Mouse (Mus musculus): ENCODE measurements at regions not wholly inside any gene's neighbourhood (a gene's known extent, or its start where the extent isn't known, plus 50 kb on each side); places are given as distances from the start of the nearest gene placed in this dataset.

DNA sequence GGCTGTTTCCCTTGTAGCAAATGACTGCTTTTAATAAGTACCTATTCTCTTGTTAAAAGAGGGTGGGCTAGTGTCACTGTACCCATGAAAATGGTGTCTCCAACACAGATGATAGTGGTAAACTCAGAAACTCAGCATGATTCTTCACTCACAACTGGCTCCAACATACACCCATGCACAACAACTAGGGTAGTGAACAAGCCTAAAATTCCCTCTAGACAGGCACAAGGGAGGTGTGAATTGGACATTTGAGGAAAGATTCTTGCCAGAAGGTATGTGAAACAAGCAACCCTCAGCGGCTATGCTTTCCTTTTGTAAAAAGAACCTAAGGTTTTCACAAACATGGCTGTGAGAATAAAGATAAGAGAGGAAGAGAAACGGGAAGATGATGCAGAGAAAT lies 579.0 kb upstream of the Fam92a start:
- Histone ChIP-seq H3K27me3 (replicated peaks) (no peaks in the 10 kb centered on the region), H3K9me3 (no peaks in the 10 kb centered on the region), H3K9ac (no peak overlapping the region), H3K27ac (no peak overlapping the region), H3K4me1 (no peaks in the 10 kb centered on the region), H3K4me3 (replicated peaks) (no peak overlapping the region), H3K4me2 (no peak overlapping the region), H3K36me3 (no peaks in the 10 kb centered on the region)
- 58% methylated on average over 2 of the region's 2 CpGs for WGBS
- ATAC-seq (ENCODE audit: insufficient read depth, low FRiP score, low read depth) = no peak

DNA sequence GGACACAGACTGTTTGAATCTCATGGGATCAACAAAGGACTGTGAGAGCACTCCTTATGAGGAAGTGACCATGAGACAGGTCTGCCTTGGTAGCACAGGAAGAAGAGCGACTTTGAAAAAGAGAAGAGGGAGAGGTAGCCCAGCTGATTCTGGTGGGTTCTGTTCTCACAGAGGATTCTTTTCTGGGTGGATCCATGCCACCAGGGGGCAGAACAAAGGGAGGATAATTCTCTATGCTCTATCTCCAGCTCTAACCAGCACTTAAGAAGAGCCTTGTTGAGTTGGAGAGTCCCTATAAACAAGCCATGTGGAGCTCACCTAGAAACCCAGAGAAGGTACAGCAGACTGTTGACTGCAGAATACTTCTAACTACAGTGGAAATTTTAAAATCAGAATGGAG lies 578.1 kb upstream of the Fam92a start:
- H3K27ac ChIP-seq = no peak overlapping the region
- WGBS = 89% methylated on average over 1 of the region's 1 CpGs
- H3K4me2 ChIP-seq = no peak overlapping the region
- ATAC-seq (ENCODE audit: insufficient read depth, low FRiP score, low read depth) = no peak
- no peaks in the 10 kb centered on the region for H3K4me1 ChIP-seq
- H3K9ac ChIP-seq = no peak overlapping the region
- no peaks in the 10 kb centered on the region for H3K27me3 ChIP-seq (replicated peaks)
- no peak overlapping the region for H3K4me3 ChIP-seq (replicated peaks)
- no peaks in the 10 kb centered on the region for H3K36me3 ChIP-seq
- H3K9me3 ChIP-seq = no peaks in the 10 kb centered on the region

DNA sequence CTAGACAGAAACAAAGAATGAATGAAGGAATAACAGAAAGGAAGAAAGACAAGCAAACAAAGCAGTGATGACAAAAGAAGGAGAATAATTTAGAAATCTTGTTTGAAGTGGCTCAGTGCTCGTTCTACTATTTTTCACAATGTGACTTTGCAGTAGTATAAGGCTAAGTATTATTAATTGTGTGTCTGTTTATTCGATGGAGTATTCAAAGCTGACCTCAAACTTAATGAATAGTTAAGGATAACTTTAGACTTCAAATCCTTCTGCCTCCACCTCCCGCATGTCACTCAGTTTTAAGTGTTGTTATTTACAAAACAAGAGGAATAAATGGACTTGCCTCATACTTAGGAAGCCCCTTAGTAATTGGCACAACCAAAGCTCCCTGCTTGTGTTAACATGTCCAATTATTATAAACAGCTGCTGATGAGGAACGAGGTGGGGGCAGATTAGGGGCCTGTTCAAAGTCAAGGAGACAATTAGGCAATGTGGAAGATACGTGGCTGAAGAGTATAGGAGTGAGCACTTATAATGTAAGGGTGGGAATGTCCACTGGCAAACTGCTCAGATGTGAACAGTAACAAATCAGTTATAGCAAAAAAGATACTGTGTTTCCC lies 572.0 kb upstream of the Fam92a start:
- Histone ChIP-seq H3K36me3 (no peaks in the 10 kb centered on the region), H3K27ac (no peak overlapping the region), H3K9me3 (no peaks in the 10 kb centered on the region), H3K27me3 (replicated peaks) (no peaks in the 10 kb centered on the region), H3K4me1 (no peaks in the 10 kb centered on the region), H3K4me2 (no peak overlapping the region), H3K9ac (no peak overlapping the region), H3K4me3 (replicated peaks) (no peak overlapping the region)
- ATAC-seq (ENCODE audit: insufficient read depth, low FRiP score, low read depth) = no peak
- WGBS = 61% methylated on average over 5 of the region's 5 CpGs

DNA sequence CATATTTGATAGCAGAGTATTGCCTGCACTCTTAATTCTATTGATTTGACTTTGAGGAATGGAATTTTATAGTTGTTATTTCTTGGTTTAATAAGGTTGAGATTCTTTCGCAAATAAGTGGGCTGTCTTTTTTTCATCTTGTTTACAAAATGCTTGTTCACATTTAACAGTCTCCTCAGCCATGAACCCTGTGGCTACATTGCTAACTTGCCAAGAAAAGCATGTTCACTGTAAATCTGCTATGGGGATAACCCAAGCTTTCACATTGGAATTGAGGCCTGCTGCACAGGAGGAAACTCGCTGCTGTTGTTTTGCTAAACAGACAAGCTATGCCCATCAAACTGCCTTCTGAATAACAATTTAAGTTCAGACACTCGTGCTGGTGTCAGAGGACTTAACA lies 564.6 kb upstream of the Fam92a start:
- H3K36me3 ChIP-seq = no peaks in the 10 kb centered on the region
- no peaks in the 10 kb centered on the region for H3K9me3 ChIP-seq
- WGBS = 68% methylated on average over 3 of the region's 3 CpGs
- ATAC-seq (ENCODE audit: insufficient read depth, low FRiP score, low read depth) = no peak
- no peak overlapping the region for H3K27ac ChIP-seq
- H3K9ac ChIP-seq = no peak overlapping the region
- H3K27me3 ChIP-seq (replicated peaks) = no peaks in the 10 kb centered on the region
- H3K4me3 ChIP-seq (replicated peaks) = no peak overlapping the region
- H3K4me1 ChIP-seq = no peaks in the 10 kb centered on the region
- no peak overlapping the region for H3K4me2 ChIP-seq

DNA sequence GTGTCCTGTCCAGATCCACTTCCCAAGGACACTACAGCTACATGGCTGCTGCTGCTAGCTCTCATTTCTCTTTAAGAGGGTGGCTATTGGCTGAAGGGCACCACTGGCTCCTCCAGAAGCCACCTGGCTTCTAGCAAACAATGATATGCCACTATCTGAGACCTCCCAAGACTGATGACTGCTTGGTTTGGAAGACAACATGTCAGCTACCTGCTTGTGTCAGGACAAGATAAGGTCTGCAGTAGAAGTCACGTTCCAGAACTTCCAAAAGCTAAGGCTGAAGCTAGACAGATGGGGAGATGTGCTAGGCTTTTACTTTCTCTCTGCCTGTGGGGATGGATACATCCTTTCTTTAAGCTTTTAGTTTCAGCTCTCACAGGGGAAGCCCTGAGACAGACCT lies 528.4 kb upstream of the Fam92a start:
- no peak for ATAC-seq (ENCODE audit: insufficient read depth, low FRiP score, low read depth)
- Histone ChIP-seq H3K36me3 (no peaks in the 10 kb centered on the region), H3K4me3 (replicated peaks) (no peak overlapping the region), H3K9me3 (no peaks in the 10 kb centered on the region), H3K9ac (no peak overlapping the region), H3K27ac (no peak overlapping the region), H3K4me2 (no peak overlapping the region), H3K4me1 (no peaks in the 10 kb centered on the region), H3K27me3 (replicated peaks) (no peaks in the 10 kb centered on the region)
- WGBS = 47% methylated on average over 1 of the region's 1 CpGs

DNA sequence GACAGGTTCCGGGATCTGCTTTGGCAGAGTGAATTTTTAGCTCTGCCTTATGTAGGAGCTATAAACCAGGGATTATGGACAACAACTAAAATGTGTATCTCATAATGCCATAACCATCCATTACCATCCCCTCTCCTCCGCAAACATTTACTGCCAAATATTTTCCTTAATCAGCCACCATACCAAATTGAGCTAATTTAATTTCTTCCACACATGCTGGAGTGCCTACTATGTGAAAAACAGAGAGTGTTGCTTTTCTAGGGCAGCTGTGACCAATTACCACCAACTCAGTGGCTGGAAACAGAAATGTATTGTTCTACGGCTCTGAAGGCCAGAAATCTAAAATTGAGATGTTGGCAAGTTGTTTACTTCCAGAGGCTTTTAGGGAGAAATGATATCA lies 506.0 kb upstream of the Fam92a start:
- Histone ChIP-seq H3K27ac (no peak overlapping the region), H3K27me3 (replicated peaks) (no peaks in the 10 kb centered on the region), H3K4me1 (no peaks in the 10 kb centered on the region), H3K4me3 (replicated peaks) (no peak overlapping the region), H3K36me3 (no peaks in the 10 kb centered on the region), H3K9me3 (no peaks in the 10 kb centered on the region), H3K4me2 (no peak overlapping the region), H3K9ac (no peak overlapping the region)
- ATAC-seq (ENCODE audit: insufficient read depth, low FRiP score, low read depth) = no peak
- WGBS = 80% methylated on average over 3 of the region's 3 CpGs

DNA sequence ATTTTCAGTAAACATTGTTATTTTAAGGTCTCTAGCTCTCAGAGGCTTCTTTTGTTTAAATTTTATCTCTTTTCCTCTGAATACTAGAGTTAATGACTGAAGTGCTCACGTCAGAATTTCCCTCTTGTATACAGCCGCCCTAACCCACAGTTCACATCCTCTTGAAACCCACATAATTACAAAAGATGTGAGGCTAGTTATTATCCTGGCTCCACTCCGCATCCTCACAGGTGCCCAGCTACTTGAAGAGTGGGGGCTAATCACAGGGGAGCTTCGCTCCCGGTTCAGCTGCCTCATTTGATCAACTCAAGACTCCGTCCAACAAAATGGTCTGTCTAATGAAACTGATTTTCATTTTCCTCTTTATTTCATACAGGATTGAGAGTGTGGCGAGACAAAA lies 499.6 kb upstream of the Fam92a start:
- no peak overlapping the region for H3K27ac ChIP-seq
- H3K27me3 ChIP-seq (replicated peaks) = no peaks in the 10 kb centered on the region
- no peak overlapping the region for H3K9ac ChIP-seq
- no peak overlapping the region for H3K4me2 ChIP-seq
- 76% methylated on average over 7 of the region's 7 CpGs for WGBS
- no peaks in the 10 kb centered on the region for H3K4me1 ChIP-seq
- H3K9me3 ChIP-seq = no peaks in the 10 kb centered on the region
- ATAC-seq (ENCODE audit: insufficient read depth, low FRiP score, low read depth) = no peak
- no peaks in the 10 kb centered on the region for H3K36me3 ChIP-seq
- no peak overlapping the region for H3K4me3 ChIP-seq (replicated peaks)

DNA sequence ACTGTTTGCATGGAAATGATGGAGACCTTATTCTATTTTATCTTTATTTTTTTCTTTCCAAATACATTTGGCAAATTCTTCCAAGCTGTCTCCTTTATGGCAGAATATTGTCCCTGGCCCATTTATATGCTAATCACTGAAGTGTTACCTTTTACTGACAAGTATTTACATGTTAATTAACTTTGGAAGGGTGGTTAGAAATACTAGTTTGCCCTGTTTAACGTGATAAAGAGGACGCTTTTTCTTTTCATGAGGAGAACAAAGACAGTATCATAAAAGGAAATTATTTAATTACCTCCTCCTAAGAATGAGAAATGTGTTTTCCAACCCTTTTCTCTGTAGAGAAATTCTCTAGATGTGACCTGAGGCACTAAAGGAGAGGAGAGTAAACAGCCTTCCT lies 491.4 kb upstream of the Fam92a start:
- H3K9ac ChIP-seq = no peak overlapping the region
- WGBS = 37% methylated on average over 2 of the region's 2 CpGs
- no peaks in the 10 kb centered on the region for H3K9me3 ChIP-seq
- no peaks in the 10 kb centered on the region for H3K4me1 ChIP-seq
- no peak for ATAC-seq (ENCODE audit: insufficient read depth, low FRiP score, low read depth)
- no peak overlapping the region for H3K4me3 ChIP-seq (replicated peaks)
- no peaks in the 10 kb centered on the region for H3K36me3 ChIP-seq
- H3K27ac ChIP-seq = no peak overlapping the region
- no peaks in the 10 kb centered on the region for H3K27me3 ChIP-seq (replicated peaks)
- H3K4me2 ChIP-seq = no peak overlapping the region

DNA sequence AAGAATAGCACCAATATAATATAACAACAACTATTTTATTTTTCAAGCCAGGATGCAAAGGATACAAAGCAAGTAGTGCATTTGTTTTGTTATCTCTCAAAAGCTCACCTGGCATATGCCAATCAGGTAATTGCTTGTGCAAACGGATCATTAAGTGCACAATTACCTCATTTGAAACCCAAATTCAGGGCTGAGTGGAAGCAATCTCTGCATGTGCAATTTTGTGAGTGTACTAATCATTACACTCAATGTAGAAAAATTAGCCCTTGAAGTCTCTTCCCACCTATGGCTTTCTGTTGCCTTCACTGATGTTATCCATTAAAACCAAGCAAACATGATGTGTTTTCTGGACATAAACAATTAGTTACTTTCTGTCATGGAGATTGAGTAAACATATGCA lies 490.9 kb upstream of the Fam92a start:
- 62% methylated on average over 1 of the region's 1 CpGs for WGBS
- H3K4me3 ChIP-seq (replicated peaks) = no peak overlapping the region

DNA sequence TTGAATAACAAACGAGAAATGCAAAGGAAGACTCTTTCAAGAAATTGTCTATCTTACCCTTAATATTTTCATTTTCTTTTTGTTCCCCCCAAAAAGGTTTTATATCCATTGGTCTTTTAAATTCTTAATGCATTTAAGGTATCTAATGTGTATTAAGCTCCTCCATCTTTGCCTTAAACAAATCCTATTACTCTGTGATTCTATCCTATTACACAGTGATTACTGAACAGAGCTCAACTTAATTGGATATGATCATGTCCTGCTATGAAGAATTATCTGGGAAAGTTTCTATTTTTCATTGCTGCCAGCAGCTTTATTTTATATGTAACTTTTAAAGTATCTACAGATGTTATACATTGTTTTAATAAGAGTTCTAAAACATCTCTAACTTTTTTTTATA lies 487.3 kb upstream of the Fam92a start:
- Histone ChIP-seq H3K27me3 (replicated peaks) (no peaks in the 10 kb centered on the region), H3K4me3 (replicated peaks) (no peak overlapping the region), H3K4me1 (0 out of 2 replicates have a peak, but pooled peaks cover 8% of the 10 kb centered on the region), H3K36me3 (no peaks in the 10 kb centered on the region), H3K4me2 (no peak overlapping the region), H3K9me3 (no peaks in the 10 kb centered on the region), H3K9ac (no peak overlapping the region), H3K27ac (no peak overlapping the region)
- WGBS = 91% methylated on average over 1 of the region's 1 CpGs
- no peak for ATAC-seq (ENCODE audit: insufficient read depth, low FRiP score, low read depth)

More for the DNA sequence above, 490.9 kb upstream of the Fam92a start:
- Histone ChIP-seq H3K4me2 (no peak overlapping the region), H3K27ac (no peak overlapping the region), H3K27me3 (replicated peaks) (no peaks in the 10 kb centered on the region), H3K9me3 (no peaks in the 10 kb centered on the region), H3K4me1 (no peaks in the 10 kb centered on the region), H3K36me3 (no peaks in the 10 kb centered on the region), H3K9ac (no peak overlapping the region)
- ATAC-seq (ENCODE audit: insufficient read depth, low FRiP score, low read depth) = no peak

DNA sequence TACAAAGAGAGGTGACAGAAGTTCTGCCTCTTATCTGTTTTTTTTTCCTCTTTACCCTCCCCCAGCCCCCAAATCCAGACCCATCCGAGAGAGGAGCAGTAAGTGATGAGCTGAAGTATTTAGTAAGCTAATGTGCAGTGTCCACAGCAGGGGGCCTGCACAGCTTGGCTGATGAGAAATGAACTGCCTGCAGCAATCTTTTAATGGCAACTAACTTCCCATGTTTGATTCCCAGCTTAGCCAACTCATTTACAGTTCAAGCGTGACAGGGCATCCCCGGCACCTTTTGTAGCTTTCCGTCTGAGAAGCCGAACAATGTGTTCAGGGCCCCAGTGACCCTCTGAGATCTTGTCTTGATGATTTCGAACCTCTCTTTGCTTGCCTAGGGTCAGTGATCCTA lies 486.8 kb upstream of the Fam92a start:
- 70% methylated on average over 6 of the region's 6 CpGs for WGBS
- no peak for ATAC-seq (ENCODE audit: insufficient read depth, low FRiP score, low read depth)

DNA sequence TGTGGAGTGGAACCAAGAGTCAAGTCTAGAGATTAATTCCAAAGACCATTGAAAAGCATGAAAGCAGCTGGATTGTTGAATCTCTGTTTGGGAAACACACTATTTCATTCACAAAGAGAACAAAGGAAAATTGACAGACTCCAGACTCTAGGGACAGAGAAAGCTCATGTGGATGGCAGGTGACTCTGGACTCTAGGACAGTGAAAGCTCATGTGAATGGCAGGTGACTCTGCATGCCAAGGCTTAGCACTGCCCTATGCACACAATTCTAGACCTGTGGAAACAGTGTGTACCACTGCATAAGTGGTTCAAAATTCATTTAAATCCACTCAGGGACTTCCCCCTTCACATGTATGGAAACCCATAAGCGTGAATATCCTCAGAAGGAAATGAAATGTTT lies 486.0 kb upstream of the Fam92a start:
- H3K4me3 ChIP-seq (replicated peaks) = no peak overlapping the region
- no peak overlapping the region for H3K9ac ChIP-seq
- no peak overlapping the region for H3K27ac ChIP-seq
- no peak overlapping the region for H3K4me2 ChIP-seq
- no peaks in the 10 kb centered on the region for H3K9me3 ChIP-seq
- H3K4me1 ChIP-seq = 0 out of 2 replicates have a peak, but pooled peaks cover 8% of the 10 kb centered on the region
- ATAC-seq (ENCODE audit: insufficient read depth, low FRiP score, low read depth) = no peak
- H3K36me3 ChIP-seq = no peaks in the 10 kb centered on the region
- H3K27me3 ChIP-seq (replicated peaks) = no peaks in the 10 kb centered on the region
- WGBS = 81% methylated on average over 1 of the region's 1 CpGs

More for the DNA sequence above, 486.8 kb upstream of the Fam92a start:
- no peaks in the 10 kb centered on the region for H3K27me3 ChIP-seq (replicated peaks)
- no peak overlapping the region for H3K4me3 ChIP-seq (replicated peaks)
- H3K9ac ChIP-seq = no peak overlapping the region
- no peak overlapping the region for H3K27ac ChIP-seq
- no peaks in the 10 kb centered on the region for H3K36me3 ChIP-seq
- H3K4me1 ChIP-seq = 0 out of 2 replicates have a peak, but pooled peaks cover 8% of the 10 kb centered on the region
- H3K9me3 ChIP-seq = no peaks in the 10 kb centered on the region
- H3K4me2 ChIP-seq = no peak overlapping the region

Data from stomach, embryonic 15.5 days (tissue).